ENCODE assay signal across 8 mouse cellular contexts in the genomic region with DNA sequence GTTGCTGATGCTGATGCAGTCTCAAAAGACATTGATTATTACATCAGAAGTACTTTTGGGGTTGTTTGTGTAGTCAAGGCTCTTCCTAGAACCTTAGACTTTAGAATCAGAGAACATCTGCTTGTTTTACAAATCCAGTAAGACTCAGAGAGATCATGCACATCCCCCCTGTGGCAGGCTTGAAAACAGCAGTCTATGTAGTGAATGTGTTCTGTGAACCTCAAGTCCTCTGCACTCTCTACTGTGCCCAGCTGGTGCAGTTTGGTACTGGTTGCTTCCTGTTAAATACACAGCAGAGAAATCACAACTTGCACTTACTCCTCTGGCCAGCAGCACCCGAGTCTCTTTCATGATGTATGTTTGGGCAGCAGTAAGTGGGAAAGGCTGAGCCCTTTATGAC. TPM values are rescaled to one million over a fixed set of nuclear protein-coding genes. Genes with fewer than 3 reads are reported as not detected.
DNase-seq lines count a peak whose midpoint lies in the region; ATAC-seq and TF ChIP-seq lines count a peak whose summit lies in the region.

No protein-coding gene starts in this region.

- TF ChIP-seq CTCF in forebrain, postnatal 0 days (IDR thresholded peaks at IDR 0.05; ENCODE audit: low read depth): peak; percentile 75
- TF ChIP-seq CTCF in CH12.LX (conservative IDR thresholded peaks at IDR 0.05 in 1 of 2, IDR thresholded peaks at IDR 0.05 in 1 of 2; ENCODE audit: low read depth in 2 of 2, low read length in 2 of 2): peak; percentile 44 to 76; a peak in 3 of 4 replicates

- H3K9me3 ChIP-seq in forebrain, postnatal 0 days (ENCODE audit: low read length): no peaks in the 10 kb centered on the region
- no peaks in the 10 kb centered on the region for H3K9me3 ChIP-seq in forebrain, embryonic 10.5 days
- no peaks in the 10 kb centered on the region for H3K9me3 ChIP-seq in CH12.LX (replicated peaks; ENCODE audit: low read length)
- H3K9me3 ChIP-seq in intestine, embryonic 16.5 days (ENCODE audit: control insufficient read depth, low read length): no peaks in the 10 kb centered on the region
- no peaks in the 10 kb centered on the region for H3K9me3 ChIP-seq in neural tube, embryonic 15.5 days (replicated peaks)

- peak; percentile 64 for TF ChIP-seq RAD21 in CH12.LX (IDR thresholded peaks at IDR 0.05; ENCODE audit: low read depth, low read length)

- in situ Hi-C loops in CH12.LX (cut with MboI; ENCODE audit: low pct_ligation_motif_present, low pct_unique_long_range_greater_than_20kb, low sequenced_read_pairs): loop anchor here (25.0 kb wide), 1 partner anchor 1352 kb away; a partner anchor contains a TSS

- H3K27me3 ChIP-seq in forebrain, postnatal 0 days (ENCODE audit: insufficient read depth, low read length): no peaks in the 10 kb centered on the region
- no peaks in the 10 kb centered on the region for H3K27me3 ChIP-seq in forebrain, embryonic 10.5 days (ENCODE audit: poor library complexity, severe bottlenecking)
- H3K27me3 ChIP-seq in CH12.LX (replicated peaks): no peaks in the 10 kb centered on the region
- no peaks in the 10 kb centered on the region for H3K27me3 ChIP-seq in intestine, embryonic 16.5 days (replicated peaks; ENCODE audit: control insufficient read depth, insufficient read depth, low read length)
- H3K27me3 ChIP-seq in neural tube, embryonic 15.5 days (replicated peaks): no peaks in the 10 kb centered on the region

- no peaks in the 10 kb centered on the region for H3K79me2 ChIP-seq in CH12.LX (replicated peaks; ENCODE audit: control insufficient read depth, extremely low read depth, insufficient read depth, poor library complexity, severe bottlenecking)

- no peak overlapping the region for H3K4me2 ChIP-seq in forebrain, postnatal 0 days (ENCODE audit: low read depth)
- H3K4me2 ChIP-seq in CH12.LX (ENCODE audit: insufficient read depth, low read depth, poor library complexity, severe bottlenecking): no peak overlapping the region
- H3K4me2 ChIP-seq in intestine, embryonic 16.5 days (ENCODE audit: low read depth, low read length): no peak overlapping the region
- no peak overlapping the region for H3K4me2 ChIP-seq in neural tube, embryonic 15.5 days

- dilution Hi-C loops in CH12.LX (cut with MboI; ENCODE audit: extremely low pct_ligation_motif_present, extremely low pct_unique_long_range_greater_than_20kb, low sequenced_read_pairs): no loop called here

- no peak for TF ChIP-seq POLR2A in CH12.LX (IDR thresholded peaks at IDR 0.05; ENCODE audit: low read depth, low read length)

- H3K4me3 ChIP-seq in forebrain, postnatal 0 days (ENCODE audit: low read depth, low read length): no peak overlapping the region
- H3K4me3 ChIP-seq in forebrain, embryonic 10.5 days: no peak overlapping the region
- H3K4me3 ChIP-seq in CH12.LX (replicated peaks in 1 of 3; ENCODE audit: low read depth in 2 of 3, low read length in 2 of 3, poor library complexity in 1 of 3): no peak overlapping the region
- H3K4me3 ChIP-seq in intestine, embryonic 16.5 days (ENCODE audit: low read length): no peak overlapping the region
- no peak overlapping the region for H3K4me3 ChIP-seq in neural tube, embryonic 15.5 days (replicated peaks)

- peak; percentile 96 for ATAC-seq in forebrain, postnatal 0 days
- peak; percentile 100 for ATAC-seq in common myeloid progenitor, adult 5-6 weeks (replicated peaks; ENCODE audit: low read depth, poor library complexity, severe bottlenecking)
- ATAC-seq in intestine, embryonic 16.5 days: peak; percentile 52; the same call in 1 of the 2 replicates
- peak; percentile 59; the same call in 1 of the 2 replicates for ATAC-seq in neural tube, embryonic 15.5 days (ENCODE audit: low FRiP score)

- no peak overlapping the region for H3K9ac ChIP-seq in forebrain, postnatal 0 days
- H3K9ac ChIP-seq in CH12.LX (ENCODE audit: insufficient read depth, low read depth): no peak overlapping the region
- H3K9ac ChIP-seq in intestine, embryonic 16.5 days (ENCODE audit: low read depth, low read length): no peak overlapping the region
- H3K9ac ChIP-seq in neural tube, embryonic 15.5 days (replicated peaks): no peak overlapping the region

- no peaks in the 10 kb centered on the region for H3K4me1 ChIP-seq in forebrain, postnatal 0 days (ENCODE audit: insufficient read depth)
- H3K4me1 ChIP-seq in forebrain, embryonic 10.5 days: no peaks in the 10 kb centered on the region
- peaks cover 0 to 22% of the 10 kb centered on the region in 2 experiments; a peak in 2 of 4 replicates for H3K4me1 ChIP-seq in CH12.LX (ENCODE audit: control insufficient read depth in 1 of 2, insufficient read depth in 2 of 2)
- no peaks in the 10 kb centered on the region for H3K4me1 ChIP-seq in intestine, embryonic 16.5 days (ENCODE audit: control insufficient read depth, insufficient read depth, low read length)
- no peaks in the 10 kb centered on the region for H3K4me1 ChIP-seq in neural tube, embryonic 15.5 days

- H3K27ac ChIP-seq in forebrain, postnatal 0 days (ENCODE audit: low read depth, low read length): no peak overlapping the region
- no peak overlapping the region for H3K27ac ChIP-seq in forebrain, embryonic 10.5 days
- no peak overlapping the region for H3K27ac ChIP-seq in CH12.LX (ENCODE audit: insufficient read depth, low read depth)
- H3K27ac ChIP-seq in intestine, embryonic 16.5 days (ENCODE audit: low read length): no peak overlapping the region
- no peak overlapping the region for H3K27ac ChIP-seq in neural tube, embryonic 15.5 days (replicated peaks)

- H3K36me3 ChIP-seq in forebrain, postnatal 0 days (ENCODE audit: insufficient read depth): no peaks in the 10 kb centered on the region
- H3K36me3 ChIP-seq in forebrain, embryonic 10.5 days (replicated peaks): no peaks in the 10 kb centered on the region
- no peaks in the 10 kb centered on the region for H3K36me3 ChIP-seq in CH12.LX (replicated peaks in 1 of 2; ENCODE audit: control insufficient read depth in 1 of 2, insufficient read depth in 1 of 2, low read length in 1 of 2)
- H3K36me3 ChIP-seq in intestine, embryonic 16.5 days (ENCODE audit: control insufficient read depth, insufficient read depth, low read length): no peaks in the 10 kb centered on the region
- no peaks in the 10 kb centered on the region for H3K36me3 ChIP-seq in neural tube, embryonic 15.5 days

- 40% methylated on average over 1 of the region's 1 CpGs for WGBS in forebrain, postnatal 0 days
- 56% methylated on average over 1 of the region's 1 CpGs for WGBS in forebrain, embryonic 10.5 days
- WGBS in intestine, embryonic 16.5 days: 27% methylated on average over 1 of the region's 1 CpGs
- WGBS in neural tube, embryonic 15.5 days: 39% methylated on average over 1 of the region's 1 CpGs

- peak; percentile 75 for DNase-seq in forebrain, postnatal 0 days
- DNase-seq in forebrain, embryonic 10.5 days (ENCODE audit: extremely low spot score, low spot score): no peak
- peak; percentile 80 for DNase-seq in CH12.LX (ENCODE audit: extremely low read depth)
- DNase-seq in left cerebral cortex, postnatal 4 days: peak; percentile 54
- peak; percentile 88 for DNase-seq in thymus, postnatal 14 days

- TF ChIP-seq EP300 in CH12.LX (IDR thresholded peaks at IDR 0.05; ENCODE audit: low read length): no peak

- intact Hi-C loops in left cerebral cortex, postnatal 4 days (cut with DNase I): loop anchor here (10.0 kb wide), 1 partner anchor 116 kb away; no protein-coding TSS in a partner anchor

TF ChIP-seq in CH12.LX, 34 proteins besides CTCF, POLR2A, EP300 and RAD21:
- 0 out of 2 replicates have a peak, but pooled peaks have one; percentile 26 for TF ChIP-seq MYC (IDR thresholded peaks at IDR 0.05; ENCODE audit: low read depth, low read length)
- TF ChIP-seq IRF4 (IDR thresholded peaks at IDR 0.05; ENCODE audit: low read depth, low read length): 0 out of 2 replicates have a peak, but pooled peaks have one; percentile 26
- TF ChIP-seq CHD2 (IDR thresholded peaks at IDR 0.05; ENCODE audit: low read length): no peak
- TF ChIP-seq SMC3 (IDR thresholded peaks at IDR 0.05; ENCODE audit: low read depth, low read length): peak; percentile 62
TF ChIP-seq in CH12.LX: peak in this region for 3.

RNA-seq across cellular contexts. Expression of a gene that starts 11.6 kb away (rescaled TPM):
- 51.0 and 52.2 TPM in 2 replicates for total RNA-seq in forebrain, postnatal 0 days (2014; rRNA removed)
- 35.7 and 45.7 TPM in 2 replicates for polyA plus RNA-seq in forebrain, postnatal 0 days (2015; fragmentation: Nextera tagmentation; extraction: Ambion mirVana)
- 29.7 and 31.3 TPM in 2 replicates for polyA plus RNA-seq in forebrain, embryonic 10.5 days (2016; fragmentation: Nextera tagmentation; extraction: Ambion mirVana)
- total RNA-seq in CH12.LX (2012; rRNA removed) (23.4 and 26.0 TPM in 2 replicates), CH12.LX (2014; rRNA removed) (6.9 and 8.1 TPM in 2 replicates)
- polyA plus RNA-seq in CH12.LX (2012; ENCODE audit: insufficient read length, low read depth): 17.4 and 18.9 TPM in 2 replicates
- 33.6 and 39.0 TPM in 2 replicates for total RNA-seq in common myeloid progenitor, adult 5-6 weeks (2017)
- polyA plus RNA-seq in intestine, embryonic 16.5 days (2015; fragmentation: Nextera tagmentation; extraction: Ambion mirVana): 17.1 and 17.3 TPM in 2 replicates
- 10 to 100 TPM; 64.4 to 67.3 TPM for total RNA-seq in left cerebral cortex, postnatal 4 days (2021)
- 52.0 and 61.8 TPM in 2 replicates for polyA plus RNA-seq in neural tube, embryonic 15.5 days (2015; fragmentation: Nextera tagmentation; extraction: Ambion mirVana)
